Mouse (Mus musculus) bone marrow macrophage, adult 2 months (primary cell): ENCODE data around the gene Tor1aip1.

ENCODE experiments used
- CTCF ChIP-seq: IDR thresholded peaks from 2 replicates; pipeline ENCODE4 v1.5.1; 2012; ENCODE audit warnings: low read depth, mild to moderate bottlenecking, low read length, moderate library complexity
- POLR2A ChIP-seq: IDR thresholded peaks from 2 replicates; pipeline ENCODE4 v1.6.1; 2012; ENCODE audit warnings: mild to moderate bottlenecking, low read depth, low read length, borderline replicate concordance

GRCm38 (mm10) chr1:155972146-155973067 is 63.9 kb downstream of the Tor1aip1 start:
- TF ChIP-seq POLR2A (no peak), CTCF (no peak)
